Mouse (Mus musculus) midbrain, embryonic 15.5 days (tissue): ENCODE data around the gene Pip5k1a. TPM values are rescaled to one million over a fixed set of nuclear protein-coding genes. Genes with fewer than 3 reads are reported as not detected.
A peak's percentile ranks its signal among the peaks of the same experiment; 100 is the strongest.

Experiments
- ATAC-seq: fragments of 200-750 bp; cut with Nextera tagmentation; replicated peaks from 2 replicates; pipeline ENCODE4 v1.8.0; 2017; ENCODE audit warnings: moderate TSS enrichment
- H3K27ac ChIP-seq: fragments of 300-500 bp; sonication (generic); 2 replicates; pipeline ENCODE4 v1.5.1; 2015; ENCODE audit warnings: mild to moderate bottlenecking, inconsistent platforms
- H3K27me3 ChIP-seq: fragments of 300-500 bp; sonication (generic); replicated peaks from 2 replicates; pipeline ENCODE4 v1.6.1; 2015; ENCODE audit warnings: inconsistent platforms
- H3K36me3 ChIP-seq: fragments of 300-500 bp; sonication (generic); replicated peaks from 2 replicates; pipeline ENCODE4 v1.6.1; 2015; ENCODE audit warnings: inconsistent platforms
- H3K4me1 ChIP-seq: fragments of 300-500 bp; sonication (generic); 2 replicates; pipeline ENCODE4 v1.6.1; 2015; ENCODE audit warnings: inconsistent platforms
- H3K4me2 ChIP-seq: fragments of 300-500 bp; sonication (generic); 2 replicates; pipeline ENCODE4 v1.6.1; 2015; ENCODE audit warnings: inconsistent platforms, mild to moderate bottlenecking, moderate library complexity
- H3K4me3 ChIP-seq: fragments of 300-500 bp; sonication (generic); 2 replicates; pipeline ENCODE4 v1.5.1; 2015; ENCODE audit warnings: mild to moderate bottlenecking, inconsistent platforms
- H3K9ac ChIP-seq: fragments of 300-500 bp; sonication (generic); 2 replicates; pipeline ENCODE4 v1.6.1; 2015; ENCODE audit warnings: mild to moderate bottlenecking, inconsistent platforms
- H3K9me3 ChIP-seq: fragments of 300-500 bp; sonication (generic); 2 replicates; pipeline ENCODE4 v1.6.1; 2016; ENCODE audit warnings: inconsistent platforms
- WGBS: fragments of 180-500 bp; shearing (Covaris S2); methylation state at CpG from one replicate; pipeline ENCODE4 v1.1.7; 2015; ENCODE audit warnings: mixed read lengths; 5-methylcytosine and 5-hydroxymethylcytosine counted together
- polyA plus RNA-seq: library from polyadenylated mRNA; unstranded; fragments of >200 nt; fragmentation: Nextera tagmentation; extraction: Ambion mirVana; gene quantifications from 2 replicates; pipeline ENCODE4 v1.2.1, GENCODE M21; 2015

Pip5k1a gene
- polyA plus RNA-seq: 17.2 and 17.4 TPM in 2 replicates

DNA sequence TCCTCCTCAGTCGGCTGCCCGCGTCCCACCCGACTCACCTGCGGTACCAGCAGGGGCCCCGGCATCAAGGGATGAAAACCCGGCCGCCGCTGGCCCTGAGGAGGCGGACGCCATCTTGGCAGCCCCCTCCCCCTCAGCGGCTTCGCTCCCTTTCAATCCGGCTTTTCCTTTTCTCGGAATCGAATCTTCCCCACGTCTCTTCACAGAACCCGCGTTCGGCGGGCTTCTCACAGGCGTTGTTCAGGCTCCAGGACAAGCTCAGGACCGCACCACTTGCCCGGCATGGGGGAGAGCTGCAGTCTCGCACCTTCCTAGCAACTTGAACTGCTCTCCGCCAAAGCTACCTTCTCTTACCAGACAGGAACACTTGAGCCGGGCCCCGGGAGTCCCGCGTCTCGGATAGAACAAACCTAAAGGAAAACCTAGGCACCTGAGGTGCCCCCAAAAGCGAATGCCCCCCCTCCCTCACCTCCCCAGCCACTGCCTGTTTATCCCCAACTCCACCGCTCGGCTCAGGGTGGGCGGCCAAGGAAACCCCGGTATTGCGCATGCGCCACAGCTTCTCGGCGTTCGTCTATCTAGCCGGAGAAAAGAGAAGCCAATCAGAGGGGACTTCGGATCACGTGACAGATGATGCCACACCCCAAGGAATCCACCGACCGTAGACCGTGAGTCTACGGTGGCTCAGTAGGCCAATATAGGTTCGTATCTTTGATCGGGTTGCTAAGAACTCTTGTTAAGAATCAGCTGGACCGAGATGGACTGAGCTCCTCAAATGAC lies at the start of gene Pip5k1a:
Gene Pip5k1a (minus strand): TSS at position 593 of the 780 bp plus-strand sequence.
- peak within 1 kb of the TSS; percentile 88 for H3K27ac ChIP-seq
- peak within 1 kb of the TSS; percentile 86 for H3K9ac ChIP-seq
- no peaks in the 10 kb centered on the region for H3K36me3 ChIP-seq
- under 1% methylated on average over 51 of the region's 51 CpGs for WGBS
- ATAC-seq: peak; percentile 89
- H3K4me3 ChIP-seq: peak within 1 kb of the TSS; percentile 78
- H3K4me1 ChIP-seq: peaks cover 16% of the 10 kb centered on the region
- no peaks in the 10 kb centered on the region for H3K9me3 ChIP-seq
- H3K4me2 ChIP-seq: peak within 1 kb of the TSS; percentile 70
- no peaks in the 10 kb centered on the region for H3K27me3 ChIP-seq

DNA sequence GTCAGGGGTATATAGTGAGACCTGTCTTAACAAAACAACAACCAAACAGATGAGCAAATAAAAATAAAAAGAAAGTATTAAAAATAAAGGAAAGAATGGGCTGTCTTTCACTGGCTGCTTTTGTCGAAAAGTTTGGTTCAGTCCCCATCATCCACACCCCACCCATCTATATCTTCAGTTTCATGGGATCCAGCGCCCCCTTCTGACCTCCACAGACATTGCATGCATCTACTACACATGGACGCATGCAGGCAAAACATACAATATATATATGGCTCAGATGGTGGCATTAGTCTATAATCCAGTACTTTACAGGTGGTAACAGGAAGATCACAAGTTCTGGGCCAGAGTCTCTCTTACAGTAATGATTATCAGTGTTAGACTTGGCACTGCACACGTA lies 47.1 kb upstream of the Pip5k1a start:
- 55% methylated on average over 4 of the region's 4 CpGs for WGBS
- H3K27me3 ChIP-seq: no peaks in the 10 kb centered on the region

DNA sequence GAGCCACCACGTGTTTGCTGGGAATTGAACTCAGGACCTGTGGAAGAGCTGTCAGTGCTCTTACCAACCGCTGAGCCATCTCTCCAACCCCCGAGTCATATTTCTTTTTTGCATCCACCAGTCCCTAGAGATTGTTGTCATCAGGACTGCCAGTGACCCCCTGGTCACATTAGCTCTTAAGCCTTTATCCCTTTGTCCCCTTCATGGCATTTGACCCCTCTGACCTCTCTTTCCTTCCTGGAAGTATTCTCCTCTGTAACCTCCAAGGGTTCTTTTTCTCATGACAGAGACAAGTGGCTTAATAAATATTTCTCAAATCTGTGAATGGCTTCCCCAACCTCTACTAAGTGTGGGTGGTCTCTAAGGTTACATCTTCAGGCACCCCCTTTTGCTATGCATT lies 41.2 kb upstream of the Pip5k1a start:
- H3K4me1 ChIP-seq: no peaks in the 10 kb centered on the region
- H3K9me3 ChIP-seq: no peaks in the 10 kb centered on the region
- H3K4me2 ChIP-seq: no peak overlapping the region
- H3K4me3 ChIP-seq: no peak overlapping the region
- ATAC-seq: no peak
- H3K9ac ChIP-seq: no peak overlapping the region
- H3K27me3 ChIP-seq: no peaks in the 10 kb centered on the region
- H3K27ac ChIP-seq: no peak overlapping the region
- H3K36me3 ChIP-seq: no peaks in the 10 kb centered on the region
- WGBS: 50% methylated on average over 3 of the region's 3 CpGs

More for the DNA sequence above, 47.1 kb upstream of the Pip5k1a start:
- H3K4me3 ChIP-seq: no peak overlapping the region
- H3K4me1 ChIP-seq: no peaks in the 10 kb centered on the region
- ATAC-seq: no peak
- no peaks in the 10 kb centered on the region for H3K9me3 ChIP-seq
- no peaks in the 10 kb centered on the region for H3K36me3 ChIP-seq
- H3K27ac ChIP-seq: no peak overlapping the region
- H3K4me2 ChIP-seq: no peak overlapping the region
- no peak overlapping the region for H3K9ac ChIP-seq

DNA sequence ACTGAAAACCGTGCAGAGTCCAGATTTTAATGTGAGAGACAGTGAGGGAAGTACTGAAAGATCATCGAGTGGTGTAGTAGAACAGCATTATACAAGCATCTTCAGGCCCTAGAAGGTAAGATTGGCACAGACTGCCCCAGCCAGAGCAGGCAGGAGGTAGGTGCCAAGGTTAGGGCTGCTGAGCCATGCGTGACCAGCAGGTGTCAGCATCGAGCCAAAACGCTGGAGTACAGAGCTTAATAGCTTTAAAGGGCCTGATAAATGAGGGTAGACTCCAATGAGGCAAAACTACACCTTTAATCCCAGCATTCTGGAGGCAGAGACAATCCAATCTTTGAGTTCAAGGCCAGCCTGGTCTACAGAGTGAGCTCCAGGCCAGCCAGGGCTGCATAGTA lies 35.9 kb upstream of the Pip5k1a start:
- H3K4me3 ChIP-seq: no peak overlapping the region
- WGBS: 9% methylated on average over 5 of the region's 5 CpGs
- no peaks in the 10 kb centered on the region for H3K27me3 ChIP-seq
- H3K9me3 ChIP-seq: no peaks in the 10 kb centered on the region
- no peak overlapping the region for H3K4me2 ChIP-seq
- no peaks in the 10 kb centered on the region for H3K4me1 ChIP-seq
- no peak overlapping the region for H3K9ac ChIP-seq
- peaks cover 5% of the 10 kb centered on the region; the same call in 1 of the 2 replicates for H3K36me3 ChIP-seq
- no peak overlapping the region for H3K27ac ChIP-seq
- ATAC-seq: peak; percentile 75; the same call in 1 of the 2 replicates

DNA sequence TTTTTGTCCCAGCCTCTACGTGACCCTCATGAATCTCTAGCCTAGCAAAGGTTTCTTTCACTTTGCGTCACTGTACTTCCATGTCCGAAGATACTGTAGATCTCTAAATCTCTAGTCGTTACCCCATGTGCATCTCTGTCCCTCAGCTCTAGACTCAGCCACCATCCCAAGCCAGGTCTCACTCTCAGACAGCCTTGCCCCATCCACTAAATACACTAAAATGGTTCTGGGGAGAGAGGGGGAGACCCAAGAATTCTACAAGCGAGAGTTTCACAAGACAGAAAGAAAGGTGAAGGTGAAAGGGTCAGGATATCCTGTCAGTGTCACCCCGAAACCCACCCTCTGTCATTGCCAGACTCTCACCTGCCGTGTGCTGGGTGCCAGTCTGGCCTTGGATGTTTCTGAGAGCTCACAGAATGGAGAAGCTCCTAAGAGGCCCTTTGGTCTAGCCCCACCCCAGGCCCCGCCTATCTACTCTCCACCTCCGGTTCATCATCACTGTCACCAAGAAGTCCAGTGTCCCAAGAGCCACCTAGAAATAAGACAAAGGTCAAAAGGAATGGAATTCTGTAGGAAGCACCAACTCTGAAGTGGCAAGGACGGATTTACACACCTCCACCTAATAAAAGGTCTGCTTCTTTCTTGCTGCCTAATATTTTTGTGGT lies 35.4 kb upstream of the Pip5k1a start, which contains the start of gene Tnfaip8l2:
Gene Tnfaip8l2 (minus strand): TSS at position 409 of the 665 bp plus-strand sequence.
- no peaks in the 10 kb centered on the region for H3K9me3 ChIP-seq
- no peak within 1 kb of the TSS for H3K9ac ChIP-seq
- peaks cover 5% of the 10 kb centered on the region; the same call in 1 of the 2 replicates for H3K36me3 ChIP-seq
- H3K27ac ChIP-seq: no peak within 1 kb of the TSS
- no peaks in the 10 kb centered on the region for H3K4me1 ChIP-seq
- ATAC-seq: peak; percentile 56; the same call in 1 of the 2 replicates
- no peaks in the 10 kb centered on the region for H3K27me3 ChIP-seq
- 83% methylated on average over 10 of the region's 10 CpGs for WGBS
- no peak within 1 kb of the TSS for H3K4me2 ChIP-seq
- H3K4me3 ChIP-seq: no peak within 1 kb of the TSS

DNA sequence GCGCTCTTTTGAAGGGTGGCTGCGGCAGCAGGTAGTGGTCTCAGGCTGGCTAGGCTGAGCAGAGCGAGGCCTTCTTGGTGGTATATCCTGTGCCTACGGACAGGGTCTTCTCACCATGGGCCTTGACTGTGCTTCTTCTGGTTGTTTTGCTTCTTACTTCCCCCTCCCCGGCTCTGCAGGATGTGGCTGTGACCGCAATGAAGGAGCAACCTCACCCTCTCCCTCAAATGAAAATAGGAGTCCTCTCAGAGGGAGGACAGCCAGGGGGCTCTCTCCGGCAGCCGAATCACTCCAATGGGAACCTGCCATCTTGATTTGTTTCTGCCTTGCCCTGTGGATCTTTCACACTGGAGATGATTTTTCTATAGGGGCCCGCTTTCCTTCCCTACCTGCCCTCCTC lies 34.7 kb upstream of the Pip5k1a start:
- Histone ChIP-seq H3K27ac (no peak overlapping the region), H3K4me2 (no peak overlapping the region), H3K9ac (no peak overlapping the region), H3K4me3 (no peak overlapping the region), H3K27me3 (no peaks in the 10 kb centered on the region), H3K4me1 (peaks cover 4% of the 10 kb centered on the region), H3K36me3 (peaks cover 5% of the 10 kb centered on the region; the same call in 1 of the 2 replicates), H3K9me3 (no peaks in the 10 kb centered on the region)
- 94% methylated on average over 9 of the region's 9 CpGs for WGBS
- no peak for ATAC-seq

DNA sequence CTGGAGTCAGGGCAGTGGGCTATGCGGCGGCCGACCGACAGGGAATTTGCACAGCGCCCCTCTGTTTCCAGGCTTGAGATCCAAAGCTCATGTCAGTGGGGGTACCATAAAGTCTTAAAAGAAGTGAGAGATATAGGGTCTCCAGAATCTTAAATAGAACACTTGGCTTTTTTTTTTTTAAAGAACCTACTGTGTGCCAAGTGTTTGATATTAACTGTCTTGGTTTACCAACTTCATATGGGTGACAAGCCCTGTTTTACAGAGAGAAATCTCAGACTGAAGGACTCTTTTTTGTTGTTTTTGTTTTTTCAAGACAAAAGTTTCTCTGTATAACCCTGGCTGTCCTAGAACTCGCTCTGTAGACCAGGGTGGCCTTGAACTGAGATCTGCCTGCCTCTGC lies 34.1 kb upstream of the Pip5k1a start:
- Histone ChIP-seq H3K4me3 (no peak overlapping the region), H3K27ac (no peak overlapping the region), H3K36me3 (peaks cover 5% of the 10 kb centered on the region; the same call in 1 of the 2 replicates), H3K4me1 (peaks cover 11% of the 10 kb centered on the region), H3K9ac (no peak overlapping the region), H3K9me3 (no peaks in the 10 kb centered on the region), H3K4me2 (no peak overlapping the region), H3K27me3 (no peaks in the 10 kb centered on the region)
- no peak for ATAC-seq
- WGBS: 94% methylated on average over 6 of the region's 6 CpGs

DNA sequence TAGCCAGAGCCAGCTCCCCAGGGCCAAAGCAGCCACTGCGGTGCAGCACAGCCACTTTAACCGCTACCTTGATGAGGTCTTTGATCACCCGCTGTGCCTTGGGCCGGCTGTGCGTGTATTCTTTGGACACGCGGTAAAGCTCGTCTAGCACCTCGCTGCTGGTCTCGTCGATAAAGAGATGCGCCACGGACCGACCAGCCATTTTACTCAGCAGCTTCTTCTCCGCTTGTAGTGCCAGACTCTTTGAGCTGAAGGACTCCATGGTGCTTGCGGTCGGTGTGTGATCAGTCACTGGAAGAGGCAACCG lies 33.5 kb upstream of the Pip5k1a start:
- no peak overlapping the region for H3K4me2 ChIP-seq
- H3K27ac ChIP-seq: no peak overlapping the region
- H3K9ac ChIP-seq: no peak overlapping the region
- peaks cover 17% of the 10 kb centered on the region for H3K4me1 ChIP-seq
- no peaks in the 10 kb centered on the region for H3K9me3 ChIP-seq
- peaks cover 5% of the 10 kb centered on the region; the same call in 1 of the 2 replicates for H3K36me3 ChIP-seq
- no peaks in the 10 kb centered on the region for H3K27me3 ChIP-seq
- H3K4me3 ChIP-seq: no peak overlapping the region
- 62% methylated on average over 18 of the region's 18 CpGs for WGBS
- no peak for ATAC-seq

DNA sequence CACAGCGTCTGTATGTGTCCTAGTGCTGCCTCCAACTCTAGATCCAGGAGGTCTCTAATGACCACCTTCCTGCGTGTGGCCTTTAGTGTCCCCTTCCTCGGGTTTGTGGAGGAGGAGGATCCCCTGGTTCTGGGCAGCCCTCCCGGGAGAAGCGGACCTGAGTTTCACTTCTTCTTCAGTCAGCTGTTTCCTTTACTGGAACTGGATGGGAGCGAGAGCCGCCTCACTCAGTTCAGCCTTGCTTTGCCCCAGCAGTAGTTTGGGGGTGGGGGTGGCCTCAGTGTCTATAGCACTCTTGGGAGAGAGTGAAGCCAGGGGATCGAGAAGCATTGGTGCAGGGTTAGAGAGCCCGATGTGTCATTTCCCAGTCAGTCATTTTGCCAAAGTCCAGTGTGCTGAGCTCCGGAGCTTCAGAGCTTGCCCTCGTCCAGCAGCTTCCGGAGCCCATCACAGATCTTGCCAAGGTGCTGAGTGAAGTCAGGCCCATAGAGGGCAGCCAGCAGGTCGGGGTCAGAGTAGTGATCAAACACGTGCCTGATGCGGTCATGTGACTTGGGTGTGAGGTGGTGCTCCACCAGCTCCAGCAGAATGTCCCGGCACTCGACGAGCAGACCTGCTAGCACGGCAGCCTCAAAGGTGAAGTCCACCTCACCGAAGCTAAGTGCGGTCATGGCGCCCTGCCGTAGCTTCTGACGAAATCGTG lies 33.0 kb upstream of the Pip5k1a start:
- H3K9me3 ChIP-seq: no peaks in the 10 kb centered on the region
- no peak overlapping the region for H3K4me2 ChIP-seq
- ATAC-seq: no peak
- peaks cover 5% of the 10 kb centered on the region; the same call in 1 of the 2 replicates for H3K36me3 ChIP-seq
- 74% methylated on average over 25 of the region's 25 CpGs for whole genome bisulfite sequencing
- H3K9ac ChIP-seq: no peak overlapping the region
- H3K4me1 ChIP-seq: peaks cover 22% of the 10 kb centered on the region
- H3K27ac ChIP-seq: no peak overlapping the region
- H3K27me3 ChIP-seq: no peaks in the 10 kb centered on the region
- H3K4me3 ChIP-seq: no peak overlapping the region

DNA sequence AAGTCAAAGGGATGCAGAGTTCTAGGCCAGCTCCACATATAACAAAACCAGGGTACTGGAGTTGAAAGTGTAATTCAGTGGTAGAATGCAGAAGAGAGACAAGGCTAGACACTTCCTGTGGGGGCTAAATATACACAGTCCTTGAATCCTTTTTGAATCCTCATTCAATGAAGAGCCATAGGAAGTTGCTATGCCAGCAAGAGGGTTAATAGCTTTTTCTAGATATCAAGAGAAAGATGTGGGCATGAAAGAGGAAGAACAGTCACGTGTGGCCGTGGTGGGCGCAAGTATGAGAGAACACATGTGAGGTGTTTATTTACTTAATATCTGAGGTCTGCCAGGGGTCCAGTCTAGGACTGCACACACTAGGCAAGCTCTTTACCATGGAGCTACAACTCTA lies 29.6 kb upstream of the Pip5k1a start:
- Histone ChIP-seq H3K9me3 (no peaks in the 10 kb centered on the region), H3K4me2 (no peak overlapping the region), H3K27ac (no peak overlapping the region), H3K4me1 (peaks cover 28% of the 10 kb centered on the region), H3K9ac (no peak overlapping the region), H3K27me3 (no peaks in the 10 kb centered on the region), H3K4me3 (no peak overlapping the region), H3K36me3 (peaks cover 5% of the 10 kb centered on the region; the same call in 1 of the 2 replicates)
- WGBS: 93% methylated on average over 3 of the region's 3 CpGs
- no peak for ATAC-seq

DNA sequence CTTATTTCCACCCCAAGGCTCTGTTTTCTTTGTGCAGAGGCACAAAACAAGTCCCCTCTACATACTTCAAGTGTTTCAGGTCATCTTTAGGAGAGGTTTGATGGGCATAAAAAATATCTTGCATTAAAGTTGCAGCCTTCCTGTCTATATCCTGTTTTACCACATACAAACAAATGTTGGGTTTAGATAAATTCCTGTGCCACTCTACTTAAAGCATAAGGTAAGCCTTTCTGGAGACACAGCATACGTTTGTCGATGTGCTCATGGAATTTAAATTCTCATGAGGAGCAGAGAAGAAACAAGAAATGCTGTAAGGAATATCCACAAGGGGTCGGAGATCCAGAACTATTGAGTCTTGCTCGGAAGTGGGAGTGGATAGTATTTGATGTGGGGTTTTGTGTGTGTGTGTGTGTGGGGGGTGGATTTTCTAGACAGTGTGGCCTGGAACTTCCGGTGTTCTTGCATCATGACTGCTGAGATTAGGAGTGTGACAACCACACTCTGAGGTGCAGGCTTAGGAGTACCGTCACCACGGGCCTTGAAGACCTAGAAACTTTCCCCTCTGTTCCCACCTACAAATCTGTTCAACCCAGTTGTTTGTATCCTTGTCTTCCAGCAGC lies 28.8 kb upstream of the Pip5k1a start:
- peaks cover 28% of the 10 kb centered on the region for H3K4me1 ChIP-seq
- no peaks in the 10 kb centered on the region for H3K27me3 ChIP-seq
- H3K9ac ChIP-seq: no peak overlapping the region
- H3K9me3 ChIP-seq: no peaks in the 10 kb centered on the region
- WGBS: 90% methylated on average over 7 of the region's 7 CpGs
- no peak for ATAC-seq
- H3K4me2 ChIP-seq: peak overlapping the region; percentile 57
- H3K4me3 ChIP-seq: peak overlapping the region; percentile 34
- peaks cover 5% of the 10 kb centered on the region; the same call in 1 of the 2 replicates for H3K36me3 ChIP-seq
- no peak overlapping the region for H3K27ac ChIP-seq

DNA sequence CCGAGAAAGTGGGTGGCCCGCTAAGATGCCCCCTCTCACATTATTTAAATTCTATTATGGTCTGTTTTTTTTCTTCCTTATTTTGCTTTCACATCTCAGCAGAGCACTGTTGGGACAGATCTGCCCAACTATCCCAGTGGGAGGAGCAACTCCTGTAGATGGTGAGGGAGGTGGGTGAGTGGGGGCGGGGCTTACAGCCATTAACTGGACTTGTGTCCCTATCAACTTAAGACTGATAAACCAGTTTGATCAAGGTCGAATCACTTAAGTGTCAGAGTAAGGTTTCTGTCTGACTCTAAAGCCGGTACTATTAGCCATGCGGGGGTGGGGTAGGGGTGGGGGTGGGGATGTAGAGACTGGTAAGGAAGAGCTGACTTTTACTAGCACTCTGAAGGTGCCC lies 28.3 kb upstream of the Pip5k1a start:
- Histone ChIP-seq H3K36me3 (0 out of 2 replicates have a peak, but pooled peaks cover 2% of the 10 kb centered on the region), H3K9me3 (no peaks in the 10 kb centered on the region), H3K4me2 (peak overlapping the region; percentile 57), H3K27ac (no peak overlapping the region), H3K4me1 (peaks cover 28% of the 10 kb centered on the region), H3K4me3 (peak overlapping the region; percentile 34), H3K9ac (peak overlapping the region; percentile 32), H3K27me3 (no peaks in the 10 kb centered on the region)
- no peak for ATAC-seq
- 31% methylated on average over 6 of the region's 6 CpGs for WGBS
